Mouse (Mus musculus) megakaryocyte, embryonic 14.5 days (primary cell): ENCODE results near the gene Scd1. TPM values are rescaled to one million over a fixed set of nuclear protein-coding genes. Genes with fewer than 3 reads are reported as not detected.
"Not testable (repeated sequence)": the region's sequence is repeated elsewhere in the genome, so short reads cannot be mapped to it uniquely, and the experiment has no call there.

Experiments used
- H3K27me3 ChIP-seq: replicated peaks from 2 replicates; pipeline ENCODE3; 2012; ENCODE audit warnings: inconsistent platforms
- H3K36me3 ChIP-seq: replicated peaks from 2 replicates; pipeline ENCODE3; 2012; ENCODE audit warnings: low read length, inconsistent platforms, mixed read lengths
- H3K4me1 ChIP-seq: 2 replicates; pipeline ENCODE4 v1.6.1; 2012; ENCODE audit warnings: inconsistent platforms
- H3K4me3 ChIP-seq: replicated peaks from 2 replicates; pipeline ENCODE3; 2012; ENCODE audit warnings: moderate library complexity, mild to moderate bottlenecking, inconsistent platforms
- H3K9me3 ChIP-seq: 2 replicates; pipeline ENCODE4 v1.6.1; 2012; ENCODE audit warnings: inconsistent platforms
- FLI1 ChIP-seq: IDR thresholded peaks from 2 replicates; pipeline ENCODE4 v1.6.1; 2012; ENCODE audit warnings: low read length, inconsistent platforms, mixed read lengths
- GATA1 ChIP-seq: IDR thresholded peaks from 3 replicates; pipeline ENCODE4 v1.6.1; 2012; ENCODE audit warnings: mixed read lengths, low read length, inconsistent platforms, borderline replicate concordance
- polyA plus RNA-seq: library from polyadenylated mRNA; stranded (reverse); fragments of >175 nt; gene quantifications from 2 replicates; pipeline ENCODE4 v1.2.3, GENCODE M21; 2012; ENCODE audit warnings: low replicate concordance; ENCODE audit not compliant: insufficient read depth

Gene Scd1
- polyA plus RNA-seq, 1 experiment: 11.6 TPM

DNA sequence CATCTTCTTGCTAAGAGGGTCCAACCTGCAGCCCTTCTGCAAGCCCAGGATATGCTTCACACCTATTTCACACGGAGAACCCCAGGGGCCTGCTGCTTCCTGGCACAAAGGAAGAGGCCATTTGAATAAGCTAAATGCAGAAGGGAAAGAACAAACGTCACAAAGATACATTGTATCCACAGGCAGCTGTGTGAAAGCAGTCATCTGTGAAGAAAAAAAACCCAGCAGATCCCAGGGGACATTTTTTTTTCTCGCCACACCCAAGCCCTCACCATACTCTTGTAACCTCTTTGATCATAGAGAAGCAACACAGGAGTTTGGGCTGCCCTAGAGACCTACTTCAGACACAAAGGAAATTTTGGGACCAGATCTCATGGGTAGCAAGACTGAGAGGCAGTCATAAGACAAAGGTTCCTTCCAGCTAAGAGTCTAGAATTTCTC lies 31.1 kb downstream of the Scd1 start:
- Histone ChIP-seq H3K27me3 (peaks cover 34% of the 10 kb centered on the region), H3K36me3 (no peaks in the 10 kb centered on the region), H3K4me3 (no peak overlapping the region), H3K4me1 (peaks cover 6% of the 10 kb centered on the region; the same call in 1 of the 2 replicates), H3K9me3 (peaks cover 5% of the 10 kb centered on the region)
- TF ChIP-seq FLI1: no peak

DNA sequence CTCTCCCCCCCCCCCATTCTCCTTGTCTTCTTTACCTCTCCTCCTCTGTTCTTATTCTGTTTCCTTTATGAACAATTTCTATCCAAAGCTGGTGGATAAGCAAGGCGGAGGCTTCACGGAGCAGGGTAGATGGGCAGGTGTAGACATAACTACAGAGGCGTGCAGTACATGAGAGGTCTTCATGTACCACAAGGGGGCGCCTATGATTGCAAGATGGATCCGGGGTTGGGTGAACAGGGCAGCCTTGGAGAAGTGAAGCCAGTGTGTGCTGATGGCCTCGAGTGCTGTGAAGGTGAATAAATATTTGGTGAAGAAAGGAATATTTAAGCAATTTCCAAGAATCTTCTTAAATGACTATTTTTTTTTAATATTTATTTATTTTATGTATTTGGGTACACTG lies 34.7 kb downstream of the Scd1 start:
- no peak overlapping the region for H3K4me3 ChIP-seq
- H3K27me3 ChIP-seq: peaks cover 46% of the 10 kb centered on the region
- TF ChIP-seq GATA1 (no peak), FLI1 (no peak)
- no peaks in the 10 kb centered on the region for H3K36me3 ChIP-seq
- H3K9me3 ChIP-seq: no peaks in the 10 kb centered on the region
- H3K4me1 ChIP-seq: peaks cover 6% of the 10 kb centered on the region; the same call in 1 of the 2 replicates

DNA sequence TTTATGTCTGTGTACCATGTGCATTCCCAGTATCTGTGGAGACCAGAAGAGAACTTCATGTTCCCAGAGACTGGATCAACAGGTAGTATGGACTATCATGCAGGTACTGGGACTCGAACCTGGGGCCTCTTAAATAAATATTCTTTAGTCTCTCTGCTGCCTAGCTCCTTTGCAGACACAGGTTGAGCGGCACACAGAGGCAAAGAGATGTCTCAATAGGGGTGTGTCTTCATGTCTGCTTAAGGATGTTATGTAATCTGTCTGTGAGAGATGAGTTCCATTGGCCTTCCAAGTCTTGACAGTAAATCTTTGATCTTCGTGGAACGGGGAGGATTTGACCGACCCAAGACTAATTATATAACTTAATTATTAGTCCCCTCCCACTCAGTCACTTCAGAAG lies 37.4 kb downstream of the Scd1 start:
- TF ChIP-seq FLI1 (no peak), GATA1 (no peak)
- no peaks in the 10 kb centered on the region for H3K9me3 ChIP-seq
- H3K4me1 ChIP-seq: no peaks in the 10 kb centered on the region
- H3K27me3 ChIP-seq: peaks cover 49% of the 10 kb centered on the region
- no peaks in the 10 kb centered on the region for H3K36me3 ChIP-seq
- no peak overlapping the region for H3K4me3 ChIP-seq

DNA sequence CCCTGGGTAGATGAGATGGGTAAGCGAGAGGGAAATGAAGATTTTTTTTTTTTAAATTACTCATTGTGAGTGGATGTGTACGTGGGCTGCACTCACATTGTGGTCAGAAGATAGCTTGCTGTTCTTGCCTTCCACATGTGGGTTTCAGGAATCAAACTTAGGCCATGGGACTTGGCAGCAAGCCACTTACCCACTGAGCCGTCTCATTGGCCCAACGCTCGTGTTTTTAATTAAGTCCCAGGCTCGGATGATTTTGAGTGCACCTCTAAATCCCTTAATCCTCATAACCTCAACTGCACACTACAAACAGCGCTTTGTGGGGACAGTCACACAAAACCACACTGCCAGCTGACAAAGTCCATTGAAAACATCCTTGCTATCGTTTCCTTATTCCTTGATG lies 38.3 kb downstream of the Scd1 start:
- no peak for TF ChIP-seq GATA1
- no peak for TF ChIP-seq FLI1
- no peak overlapping the region for H3K4me3 ChIP-seq
- no peaks in the 10 kb centered on the region for H3K36me3 ChIP-seq
- H3K4me1 ChIP-seq: no peaks in the 10 kb centered on the region
- H3K9me3 ChIP-seq: no peaks in the 10 kb centered on the region
- H3K27me3 ChIP-seq: peaks cover 43% of the 10 kb centered on the region

DNA sequence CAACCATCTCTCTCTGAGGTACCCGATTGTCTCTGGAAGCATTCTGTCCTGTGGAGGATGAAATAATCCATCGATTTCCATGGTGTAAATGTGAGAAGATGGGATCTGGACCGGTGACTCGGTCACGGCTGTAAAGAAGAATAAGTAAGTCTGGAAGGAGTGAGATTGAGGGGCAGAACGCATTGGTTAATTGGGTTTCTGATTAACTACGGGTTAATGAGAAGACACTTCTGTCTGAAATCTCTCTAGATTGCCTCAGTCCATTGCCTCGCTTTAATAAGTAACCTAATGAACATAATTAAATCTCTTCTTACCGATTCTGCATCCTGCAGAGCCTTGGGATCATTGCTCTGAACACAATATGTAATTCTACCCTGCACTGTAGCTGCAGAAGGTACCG lies 40.6 kb downstream of the Scd1 start:
- not testable (repeated sequence) for H3K9me3 ChIP-seq, H3K36me3 ChIP-seq, H3K4me3 ChIP-seq
- Histone ChIP-seq H3K4me1 (peaks cover 12% of the 10 kb centered on the region), H3K27me3 (peaks cover 36% of the 10 kb centered on the region)

DNA sequence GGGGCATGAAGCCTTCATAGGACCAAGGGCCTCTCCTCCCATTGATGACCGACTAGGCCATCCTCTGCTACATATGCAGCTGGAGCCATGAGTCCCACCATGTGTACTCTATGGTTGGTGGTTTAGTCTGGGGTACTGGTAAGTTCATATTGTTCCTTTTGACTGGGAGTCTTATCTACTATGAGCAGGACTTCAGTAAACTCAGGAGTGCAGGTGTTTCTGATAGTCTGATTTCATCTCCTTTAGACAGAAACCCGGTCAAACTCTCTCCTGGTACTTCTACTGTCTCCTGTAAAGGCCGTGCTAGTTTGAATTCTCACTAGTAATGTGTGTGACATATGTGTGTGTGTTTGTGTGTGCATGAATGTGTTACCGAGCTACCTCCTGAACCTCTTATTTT lies 41.9 kb downstream of the Scd1 start:
- Histone ChIP-seq H3K4me1 (peaks cover 12% of the 10 kb centered on the region), H3K9me3 (no peaks in the 10 kb centered on the region), H3K27me3 (peaks cover 34% of the 10 kb centered on the region), H3K4me3 (no peak overlapping the region), H3K36me3 (no peaks in the 10 kb centered on the region)
- TF ChIP-seq GATA1 (no peak), FLI1 (no peak)

DNA sequence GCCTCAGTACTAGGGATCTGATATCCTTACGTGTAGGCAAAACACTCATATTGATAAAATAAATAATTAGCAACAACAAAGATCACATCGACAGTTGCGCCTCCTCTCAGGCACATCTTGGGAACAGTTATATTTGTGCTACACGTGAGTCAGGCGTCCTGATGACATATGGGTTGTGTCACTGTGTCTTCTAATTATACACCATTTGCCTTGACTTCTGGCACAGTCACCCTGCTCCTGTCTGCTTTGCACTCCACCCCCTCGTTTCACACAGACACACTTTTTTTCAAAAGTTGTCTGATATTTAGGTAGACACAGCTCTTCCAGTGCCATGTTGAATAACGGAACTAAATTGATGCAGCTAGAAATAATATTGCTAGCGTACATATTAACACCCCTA lies 43.6 kb downstream of the Scd1 start:
- H3K4me1 ChIP-seq: peaks cover 12% of the 10 kb centered on the region
- H3K4me3 ChIP-seq: no peak overlapping the region
- TF ChIP-seq GATA1 (no peak), FLI1 (no peak)
- H3K36me3 ChIP-seq: no peaks in the 10 kb centered on the region
- H3K9me3 ChIP-seq: no peaks in the 10 kb centered on the region
- peaks cover 28% of the 10 kb centered on the region for H3K27me3 ChIP-seq

DNA sequence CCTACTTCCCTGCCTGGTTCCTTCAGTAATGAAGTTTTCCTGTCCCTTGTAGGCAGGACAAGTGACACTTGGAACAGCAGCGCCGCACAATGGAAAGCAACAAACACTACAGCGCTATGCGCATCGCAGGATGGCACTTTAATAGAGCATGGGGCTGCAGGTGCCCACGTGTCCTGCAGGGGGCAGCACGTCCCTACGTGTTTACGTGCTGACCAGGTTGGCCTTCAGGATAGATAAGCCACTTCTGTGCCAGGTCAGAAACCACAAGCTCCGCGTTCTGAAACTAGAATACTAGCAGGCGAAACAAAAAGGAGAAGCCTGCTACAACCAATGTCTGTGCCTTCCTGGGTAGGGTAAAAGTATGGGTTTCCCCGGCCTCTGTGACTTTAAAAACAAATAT lies 44.1 kb downstream of the Scd1 start:
- TF ChIP-seq GATA1 (no peak), FLI1 (no peak)
- Histone ChIP-seq H3K4me3 (peak overlapping the region; percentile 75), H3K36me3 (no peaks in the 10 kb centered on the region), H3K9me3 (no peaks in the 10 kb centered on the region), H3K4me1 (peaks cover 12% of the 10 kb centered on the region), H3K27me3 (peaks cover 29% of the 10 kb centered on the region)

DNA sequence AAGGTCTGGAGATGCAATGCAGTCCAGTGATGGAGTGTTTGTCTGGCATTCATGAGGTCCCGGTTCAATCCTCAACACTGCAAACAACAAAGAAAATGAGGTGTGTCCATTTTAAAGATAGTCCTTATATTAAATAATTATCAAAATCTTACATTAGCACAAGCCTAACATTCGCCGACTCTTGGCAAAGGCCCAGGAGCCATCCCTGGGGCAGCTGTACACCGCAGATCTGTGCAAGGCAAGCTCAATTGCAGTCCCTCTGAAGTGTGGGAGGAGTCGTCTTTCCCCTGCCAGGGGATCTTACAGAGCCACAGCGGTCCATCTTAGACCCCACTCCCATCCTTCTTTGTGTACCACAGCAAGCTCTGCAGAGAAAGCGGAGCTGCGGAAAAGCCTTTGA lies 49.0 kb downstream of the Scd1 start:
- Histone ChIP-seq H3K4me1 (peaks cover 8% of the 10 kb centered on the region), H3K36me3 (no peaks in the 10 kb centered on the region), H3K27me3 (peaks cover 32% of the 10 kb centered on the region), H3K4me3 (no peak overlapping the region), H3K9me3 (no peaks in the 10 kb centered on the region)
- TF ChIP-seq GATA1 (no peak), FLI1 (no peak)

DNA sequence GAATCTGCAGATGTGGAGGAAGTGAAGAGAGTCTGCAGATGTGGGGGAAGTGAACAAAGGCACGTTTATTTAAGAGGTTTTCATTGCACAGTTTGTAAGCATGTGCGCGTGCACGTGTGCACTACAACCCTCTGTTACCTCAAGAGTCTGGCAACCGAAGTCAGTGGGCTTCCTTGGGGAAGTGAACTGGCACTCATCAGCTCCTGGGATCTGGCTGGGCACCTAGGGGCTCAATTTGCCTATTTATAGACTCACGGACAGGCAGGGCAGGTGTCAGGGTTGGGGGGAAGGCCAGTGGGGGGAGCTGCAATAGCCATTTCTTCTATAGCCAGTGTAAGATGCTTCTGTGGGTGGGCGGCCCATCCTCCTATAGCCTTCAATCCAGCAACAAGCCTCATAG lies 55.9 kb downstream of the Scd1 start:
- no peaks in the 10 kb centered on the region for H3K4me1 ChIP-seq
- no peak overlapping the region for H3K4me3 ChIP-seq
- peaks cover 16% of the 10 kb centered on the region for H3K9me3 ChIP-seq
- H3K36me3 ChIP-seq: no peaks in the 10 kb centered on the region
- H3K27me3 ChIP-seq: peaks cover 15% of the 10 kb centered on the region
- TF ChIP-seq FLI1 (no peak), GATA1 (no peak)

DNA sequence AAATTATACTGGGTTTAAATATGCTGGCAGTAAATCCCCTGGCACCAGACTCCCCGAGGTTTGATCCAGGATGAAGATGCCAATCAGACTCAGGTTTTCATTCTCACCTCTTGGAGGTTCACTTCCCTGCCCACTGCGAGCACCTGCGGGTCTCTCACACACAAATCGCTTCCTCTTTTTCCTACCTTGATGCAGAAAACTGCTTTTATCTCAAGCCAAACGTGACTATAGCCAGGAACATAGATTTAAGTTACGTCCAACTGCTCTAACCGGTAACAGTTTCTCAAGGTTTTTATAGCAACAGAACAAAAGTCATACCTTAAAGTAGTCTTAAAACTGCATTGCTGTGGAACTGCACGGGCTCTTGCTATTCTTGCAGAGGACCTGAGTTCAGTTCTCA lies 58.0 kb downstream of the Scd1 start:
- Histone ChIP-seq H3K9me3 (peaks cover 23% of the 10 kb centered on the region), H3K4me1 (no peaks in the 10 kb centered on the region), H3K4me3 (no peak overlapping the region), H3K27me3 (peaks cover 9% of the 10 kb centered on the region), H3K36me3 (no peaks in the 10 kb centered on the region)
- TF ChIP-seq GATA1 (no peak), FLI1 (no peak)

Other genes starting within 250 kb of the Scd1 start
- 0.11 TPM in 1 of 2 replicates, not detected in the other for gene Pkd2l1, start 215.4 kb downstream of the Scd1 start, polyA plus RNA-seq
- not detected in 2 replicates for gene Scd3, start 204.6 kb downstream of the Scd1 start, polyA plus RNA-seq
- gene Scd2, start 114.2 kb downstream of the Scd1 start, polyA plus RNA-seq: 6.4 and 14.5 TPM in 2 replicates
- not detected in 2 replicates for gene Scd4, start 74.8 kb downstream of the Scd1 start, polyA plus RNA-seq
- not detected in 2 replicates for gene Wnt8b, start 85.6 kb upstream of the Scd1 start, polyA plus RNA-seq
- gene Sec31b, start 138.0 kb upstream of the Scd1 start, polyA plus RNA-seq: 1.5 TPM in 1 of 2 replicates, not detected in the other
- gene Gm20538, start 145.0 kb upstream of the Scd1 start, polyA plus RNA-seq: not detected in 2 replicates
- gene Ndufb8, start 147.6 kb upstream of the Scd1 start, polyA plus RNA-seq: 84.9 and 219 TPM in 2 replicates
- 2.9 and 8.0 TPM in 2 replicates for gene Hif1an, start 155.0 kb upstream of the Scd1 start, polyA plus RNA-seq